Mouse (Mus musculus) cerebellum, adult 2 months (tissue): ENCODE measurements at regions not wholly inside any gene's neighbourhood (a gene's known extent, or its start where the extent isn't known, plus 50 kb on each side); places are given as distances from the start of the nearest gene placed in this dataset.

Experiments used
- DNase-seq, 2 experiments: peaks; one replicate each; pipeline ENCODE4 v3.0.0; 2021
- H3K27ac ChIP-seq: fragments of 200-500 bp; 2 replicates; pipeline ENCODE4 v1.5.1; 2012; ENCODE audit warnings: low read length, control low read depth, inconsistent platforms; ENCODE audit not compliant: insufficient read depth
- H3K27me3 ChIP-seq: fragments of 200-500 bp; 2 replicates; pipeline ENCODE4 v1.6.1; 2012; ENCODE audit warnings: inconsistent platforms, mild to moderate bottlenecking, low read length, moderate library complexity; ENCODE audit not compliant: control insufficient read depth, insufficient read depth
- H3K4me1 ChIP-seq: fragments of 200-500 bp; 2 replicates; pipeline ENCODE4 v1.6.1; 2011; ENCODE audit warnings: low read length; ENCODE audit not compliant: control insufficient read depth, insufficient read depth
- H3K4me3 ChIP-seq: fragments of 200-500 bp; replicated peaks from 2 replicates; pipeline ENCODE3; 2011; ENCODE audit warnings: mild to moderate bottlenecking, low read depth, low read length, control low read depth; ENCODE audit not compliant: insufficient read depth
- CTCF ChIP-seq: fragments of 200-500 bp; IDR thresholded peaks from 2 replicates; pipeline ENCODE4 v1.5.1; 2011; ENCODE audit warnings: low read depth, mild to moderate bottlenecking, control low read depth, low read length, moderate library complexity, borderline replicate concordance; ENCODE audit not compliant: insufficient read depth
- POLR2A ChIP-seq: fragments of 200-500 bp; IDR thresholded peaks from 2 replicates; pipeline ENCODE4 v1.6.1; 2011; ENCODE audit warnings: low read length, control low read depth, borderline replicate concordance; ENCODE audit not compliant: insufficient read depth
- WGBS: fragments of 180-500 bp; shearing (Covaris S2); methylation state at CpG from one replicate; pipeline ENCODE4 v1.1.7; 2018; 5-methylcytosine and 5-hydroxymethylcytosine counted together

DNA sequence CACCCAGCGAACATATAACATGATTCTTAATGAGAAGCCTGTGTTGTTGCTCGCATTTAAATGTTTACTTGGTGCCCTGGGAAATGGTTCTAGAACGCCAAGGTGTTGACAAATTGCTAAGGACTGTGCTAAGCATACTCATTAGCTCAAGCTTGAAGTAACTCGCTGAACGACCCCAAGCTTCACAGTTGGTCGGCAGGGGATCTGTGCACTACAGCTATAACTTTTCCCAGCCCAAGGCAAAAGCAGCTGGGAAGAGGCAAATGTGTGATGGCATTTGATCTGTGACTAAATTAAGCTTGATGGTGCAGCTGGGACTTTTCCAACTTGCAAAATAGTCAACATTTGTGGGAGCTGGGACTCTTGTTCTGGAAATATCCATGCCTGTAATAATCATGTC is 268.6 kb downstream of the Car8 start:
- H3K4me3 ChIP-seq, result no peak overlapping the region
- TF ChIP-seq POLR2A (no peak), CTCF (no peak)
- H3K27ac ChIP-seq, result no peak overlapping the region
- no peaks in the 10 kb centered on the region for H3K4me1 ChIP-seq
- 45% methylated on average over 6 of the region's 6 CpGs for WGBS
- DNase-seq, result no peak
- no peaks in the 10 kb centered on the region for H3K27me3 ChIP-seq

DNA sequence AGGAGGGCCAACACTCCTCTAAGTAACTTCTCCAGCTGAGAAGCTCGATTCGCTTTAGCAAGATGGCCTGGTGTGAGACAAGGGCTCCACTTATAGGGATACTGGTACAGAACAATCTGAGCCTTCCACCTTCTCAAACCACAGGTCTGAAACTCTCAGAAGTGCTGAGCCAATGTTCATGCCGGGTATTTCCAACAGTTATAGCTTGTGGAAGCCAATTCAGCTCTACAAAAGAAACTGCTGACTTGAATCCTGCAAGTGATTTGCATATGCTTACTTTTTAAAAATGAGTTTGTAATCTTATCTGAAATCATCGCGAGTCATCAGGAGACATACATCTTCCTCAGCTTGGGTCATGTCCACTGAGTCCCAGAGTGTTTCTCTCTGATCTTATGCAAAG is 273.2 kb downstream of the Car8 start:
- 93% methylated on average over 5 of the region's 5 CpGs for WGBS
- DNase-seq, result no peak
- Histone ChIP-seq H3K27me3 (no peaks in the 10 kb centered on the region), H3K4me3 (no peak overlapping the region), H3K4me1 (no peaks in the 10 kb centered on the region), H3K27ac (no peak overlapping the region)
- TF ChIP-seq POLR2A (no peak), CTCF (no peak)

DNA sequence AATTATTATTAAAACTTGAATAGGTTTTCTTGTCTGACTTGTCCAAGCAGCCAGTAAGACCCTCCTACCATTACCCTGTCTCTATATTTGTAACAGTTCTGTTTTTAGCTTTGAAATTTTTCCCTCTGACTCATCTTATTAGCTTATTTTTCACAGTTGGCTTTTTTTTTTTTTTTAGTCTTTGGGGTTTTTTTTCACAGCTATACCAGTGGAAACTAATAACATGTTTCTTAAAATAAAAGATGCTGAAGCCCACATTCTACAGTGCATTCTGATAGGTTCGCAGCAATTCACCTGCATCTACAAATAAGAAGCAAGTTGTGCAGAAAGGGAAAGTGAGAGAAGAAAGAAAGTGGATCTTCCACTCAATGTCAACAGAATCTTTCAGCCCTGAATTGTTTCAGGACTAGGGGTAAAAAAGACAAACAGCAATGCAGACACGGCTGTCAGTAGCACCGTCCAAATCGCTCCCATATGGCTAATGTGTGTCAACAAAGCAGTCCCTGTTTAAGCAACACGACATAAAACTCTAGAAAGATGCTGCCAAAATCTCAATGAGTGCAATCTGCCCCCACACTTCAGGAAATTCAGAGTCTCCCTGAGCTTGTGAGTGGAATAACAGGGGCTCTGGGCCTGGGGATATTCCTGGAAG is 277.2 kb downstream of the Car8 start:
- WGBS, result 29% methylated on average over 5 of the region's 5 CpGs
- DNase-seq, result no peak
- no peak overlapping the region for H3K27ac ChIP-seq
- no peaks in the 10 kb centered on the region for H3K4me1 ChIP-seq
- TF ChIP-seq CTCF (no peak), POLR2A (no peak)
- no peak overlapping the region for H3K4me3 ChIP-seq
- no peaks in the 10 kb centered on the region for H3K27me3 ChIP-seq

DNA sequence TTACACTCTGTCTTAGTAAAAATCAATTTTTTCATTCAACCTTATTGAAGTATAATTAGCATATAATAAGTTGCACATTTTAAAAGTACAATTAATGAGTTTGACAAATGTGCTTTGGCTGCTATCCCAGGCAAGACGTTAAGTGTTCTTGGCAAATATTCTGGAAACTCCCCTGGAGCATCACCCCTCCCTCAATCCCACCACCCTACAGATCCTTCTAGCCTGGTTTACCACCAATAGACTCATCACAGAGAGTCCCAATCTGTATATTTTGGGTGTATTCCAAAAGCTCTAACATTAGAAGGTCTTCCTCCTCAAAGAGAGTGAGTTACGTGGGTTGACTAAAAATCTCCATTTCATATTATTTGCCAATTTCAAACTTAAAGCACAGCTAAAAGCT is 278.5 kb downstream of the Car8 start:
- WGBS, result 21% methylated on average over 2 of the region's 2 CpGs
- Histone ChIP-seq H3K27me3 (no peaks in the 10 kb centered on the region), H3K4me1 (no peaks in the 10 kb centered on the region), H3K4me3 (no peak overlapping the region), H3K27ac (no peak overlapping the region)
- DNase-seq, result no peak
- TF ChIP-seq POLR2A, result no peak
- TF ChIP-seq CTCF, result no peak

DNA sequence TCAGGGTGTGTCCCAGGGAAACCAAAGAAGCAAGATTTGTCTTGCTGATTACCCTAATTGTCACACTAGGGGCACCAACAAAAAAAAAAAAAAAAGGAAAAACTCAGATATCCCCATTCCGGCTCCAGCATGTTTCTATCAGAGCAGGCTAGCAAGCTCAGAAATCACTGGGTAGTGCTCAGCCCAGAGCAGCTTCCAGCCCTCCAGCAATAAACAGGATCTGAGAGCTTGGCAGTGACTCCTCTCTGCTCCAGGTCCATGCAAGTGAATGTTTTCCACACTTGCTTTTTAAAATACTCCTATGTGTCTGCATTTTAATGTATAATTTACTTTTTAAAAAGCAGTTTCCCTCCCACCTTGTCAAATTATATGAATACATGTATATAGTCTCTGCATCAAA is 290.8 kb downstream of the Car8 start:
- WGBS, result 62% methylated on average over 1 of the region's 1 CpGs

DNA sequence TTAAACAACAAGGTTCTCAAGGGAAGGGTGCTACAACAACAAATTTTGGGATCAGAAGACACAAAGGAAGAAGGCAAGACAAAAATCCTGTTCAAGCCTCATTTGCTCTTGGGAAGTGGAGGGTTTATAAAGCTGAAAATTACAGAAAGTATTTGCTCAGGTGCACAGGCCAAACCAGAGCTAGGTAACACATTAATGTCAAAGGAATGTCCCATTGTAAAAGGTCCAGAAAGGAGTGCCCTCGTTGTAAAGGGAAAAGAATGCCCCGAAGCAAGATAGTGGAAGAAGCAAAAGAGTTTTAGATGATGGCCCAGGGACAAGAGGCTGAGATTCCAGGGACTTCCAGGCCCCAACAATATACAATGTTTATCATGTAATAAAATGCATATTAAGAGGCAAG is 317.3 kb downstream of the Car8 start:
- Histone ChIP-seq H3K4me1 (no peaks in the 10 kb centered on the region), H3K4me3 (no peak overlapping the region), H3K27ac (no peak overlapping the region), H3K27me3 (no peaks in the 10 kb centered on the region)
- WGBS, result 69% methylated on average over 2 of the region's 2 CpGs
- no peak for DNase-seq
- no peak for TF ChIP-seq CTCF

More for the DNA sequence above, 290.8 kb downstream of the Car8 start:
- H3K27me3 ChIP-seq, result no peaks in the 10 kb centered on the region
- H3K4me1 ChIP-seq, result no peaks in the 10 kb centered on the region
- no peak for DNase-seq
- TF ChIP-seq CTCF (no peak), POLR2A (no peak)
- no peak overlapping the region for H3K4me3 ChIP-seq
- H3K27ac ChIP-seq, result no peak overlapping the region

DNA sequence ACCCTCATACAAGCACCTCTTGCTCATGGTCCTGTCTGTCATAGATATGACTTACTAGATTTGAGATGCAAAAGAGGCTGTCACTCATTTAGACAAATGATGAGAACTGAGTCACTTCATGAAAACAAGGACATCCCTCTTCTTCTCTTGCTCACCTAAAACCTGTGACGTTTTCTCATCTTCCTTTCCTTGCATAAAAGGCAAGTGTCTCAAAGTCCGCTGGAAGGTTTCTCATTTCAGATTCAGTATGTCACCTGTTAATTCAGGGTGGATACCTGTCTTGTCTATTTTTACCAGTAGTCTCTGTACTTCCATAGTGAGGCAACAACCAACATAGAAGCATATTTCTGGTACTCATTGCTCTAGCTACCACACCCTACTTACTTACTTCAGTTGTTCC is 325.6 kb downstream of the Car8 start:
- Histone ChIP-seq H3K27ac (no peak overlapping the region), H3K27me3 (no peaks in the 10 kb centered on the region), H3K4me3 (no peak overlapping the region), H3K4me1 (no peaks in the 10 kb centered on the region)
- DNase-seq, result no peak
- whole genome bisulfite sequencing, result 91% methylated on average over 2 of the region's 2 CpGs
- no peak for TF ChIP-seq POLR2A
- TF ChIP-seq CTCF, result no peak

DNA sequence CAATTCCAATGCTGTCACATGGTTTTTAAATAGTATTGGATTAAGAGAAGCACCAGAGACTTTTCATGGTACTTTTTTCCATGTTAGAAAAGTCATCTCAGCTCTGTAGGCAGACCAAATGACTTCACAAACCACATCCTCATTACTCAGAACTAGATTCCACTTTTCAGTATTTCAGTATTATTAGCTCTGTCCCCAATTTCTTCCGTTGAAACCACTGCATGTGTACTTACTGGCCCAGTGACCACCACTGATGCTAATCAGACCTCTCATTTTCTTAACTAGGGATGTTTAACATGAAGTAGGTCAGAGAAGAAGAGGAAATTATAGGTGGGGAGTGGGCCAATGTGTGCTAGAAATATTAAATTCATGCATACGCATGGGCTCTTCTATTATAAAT is 326.2 kb downstream of the Car8 start:
- TF ChIP-seq POLR2A, result no peak
- TF ChIP-seq CTCF, result no peak
- Histone ChIP-seq H3K27ac (no peak overlapping the region), H3K4me3 (no peak overlapping the region), H3K4me1 (no peaks in the 10 kb centered on the region), H3K27me3 (no peaks in the 10 kb centered on the region)
- WGBS, result 91% methylated on average over 2 of the region's 2 CpGs
- DNase-seq, result no peak
